Mouse (Mus musculus) mesoderm, embryonic 11.5 days (tissue): ENCODE data around the gene Sh3glb1.
A peak's percentile ranks its signal among the peaks of the same experiment; 100 is the strongest.
"Not testable (repeated sequence)": the region's sequence is repeated elsewhere in the genome, so short reads cannot be mapped to it uniquely, and the experiment has no call there.

ENCODE experiments used
- DNase-seq: peaks from one replicate; pipeline ENCODE4 v3.0.0-alpha.2; 2012; ENCODE audit warnings: low read depth, low spot score

The Sh3glb1 gene

DNA sequence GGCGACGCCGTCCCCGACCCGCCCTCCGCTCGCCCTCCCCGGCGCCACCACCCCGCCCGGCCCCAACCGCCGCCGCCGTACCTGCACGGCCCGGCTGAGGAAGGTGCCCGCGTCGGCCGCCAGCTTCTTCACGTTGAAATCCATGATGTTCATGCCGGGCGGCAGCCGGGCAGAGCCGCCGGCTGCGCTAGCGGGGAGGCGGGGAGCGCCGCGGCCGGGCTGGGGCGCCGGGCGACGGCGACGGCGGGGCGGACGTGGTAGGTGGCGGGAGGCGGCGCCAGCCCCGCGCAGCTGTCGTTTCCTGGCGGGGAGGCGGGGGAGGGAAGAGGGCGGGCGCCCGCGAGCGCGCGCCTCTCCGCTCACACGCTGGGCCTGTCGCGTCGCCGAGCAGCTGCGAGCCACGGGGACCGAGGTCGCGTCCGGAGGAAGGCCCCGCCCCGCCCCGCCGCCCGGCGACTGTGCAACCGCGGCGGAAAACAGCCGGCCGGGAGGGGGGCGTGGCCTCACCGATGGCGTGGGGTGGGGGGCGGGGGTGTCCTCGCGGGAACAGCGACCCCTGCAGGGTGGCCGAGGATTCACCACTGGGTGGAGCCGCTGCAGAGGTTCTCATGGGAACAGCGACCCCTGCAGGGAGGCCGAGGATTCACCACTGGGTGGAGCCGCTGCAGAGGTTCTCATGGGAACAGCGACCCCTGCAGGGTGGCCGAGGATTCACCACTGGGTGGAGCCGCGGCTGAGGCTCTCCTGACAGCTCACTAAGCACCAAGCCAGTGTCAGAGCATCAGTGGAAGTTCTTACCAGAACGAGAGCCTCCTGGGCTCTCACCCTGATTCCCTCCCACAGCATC, at the start of gene Sh3glb1:
Gene Sh3glb1, minus strand, starts transcription at position 435 of the 847 bp plus-strand sequence.
- DNase-seq: peak; percentile 93

DNA sequence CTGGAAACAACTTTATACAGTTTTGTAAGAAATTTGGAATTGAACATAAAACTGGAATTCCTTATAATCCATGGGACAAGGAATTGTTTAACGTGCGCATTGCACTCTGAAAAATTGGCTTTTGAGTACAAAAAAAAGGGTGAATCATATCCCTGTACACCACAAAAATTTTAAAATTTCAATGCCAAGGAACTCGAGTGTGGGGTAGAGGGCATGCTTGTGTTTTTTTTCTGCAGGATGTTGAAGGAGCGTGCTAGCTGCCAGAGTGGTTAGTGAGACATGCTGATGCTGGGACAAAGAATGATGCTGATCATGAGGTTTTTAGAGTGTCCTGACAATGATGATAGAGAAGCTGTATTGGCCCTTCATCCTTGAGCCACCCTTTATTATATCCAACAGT, 45.0 kb upstream of the Sh3glb1 start:
- DNase-seq: no peak

DNA sequence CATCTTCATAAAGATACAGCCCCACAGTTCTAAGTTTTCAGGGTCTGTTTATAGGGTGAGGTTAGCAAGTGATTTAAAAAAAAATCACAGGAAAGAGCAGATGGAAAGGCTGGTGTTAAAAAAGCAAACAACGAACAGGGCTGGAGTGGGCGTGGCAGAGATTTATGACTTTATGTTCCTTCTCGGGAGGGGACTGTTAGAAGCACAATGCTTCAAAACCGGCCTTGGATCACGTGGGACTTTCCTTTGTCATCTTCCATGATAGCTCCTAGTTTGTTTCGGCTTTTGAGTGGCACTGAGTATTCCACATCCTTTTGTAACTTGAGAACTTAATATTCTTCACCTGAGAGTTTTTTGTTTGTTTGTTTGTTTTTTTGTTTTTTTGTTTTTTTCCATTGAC, 41.3 kb upstream of the Sh3glb1 start:
- DNase-seq: no peak

DNA sequence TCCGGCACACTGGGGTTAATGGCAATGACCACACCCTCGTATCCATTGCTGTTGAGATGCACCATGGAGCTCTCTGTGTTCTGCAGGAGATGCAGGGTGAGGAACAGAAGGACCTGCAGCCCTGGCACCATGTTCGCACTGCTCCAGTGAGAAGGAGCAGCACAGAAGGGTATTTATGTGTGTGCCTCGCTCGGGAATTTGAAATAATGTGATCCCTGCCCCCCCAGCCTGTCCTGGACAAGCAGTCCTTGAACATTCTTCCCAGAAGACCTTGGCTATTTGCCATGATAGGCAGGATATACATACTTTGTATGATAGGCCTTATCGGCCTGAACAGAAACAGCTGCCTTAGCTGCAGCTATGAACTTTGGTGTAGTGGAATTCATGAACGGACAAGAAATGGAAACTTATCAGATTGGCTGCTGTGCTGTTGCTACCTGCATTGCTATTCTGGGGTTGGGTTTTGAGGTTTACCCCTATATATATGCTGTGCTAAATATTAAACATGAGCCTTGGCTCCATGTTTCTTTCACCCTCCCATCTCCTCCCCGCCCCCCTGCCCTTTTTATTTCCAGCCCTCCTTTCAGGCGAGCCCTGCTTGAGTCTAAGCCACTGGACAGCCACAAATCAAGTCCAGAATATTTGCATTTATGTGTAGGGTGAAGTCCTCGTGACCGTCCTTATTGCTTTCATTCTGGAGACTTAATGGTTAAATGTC, 40.6 kb upstream of the Sh3glb1 start, which contains the start of gene Clca3a1:
Gene Clca3a1, minus strand, starts transcription at position 386 of the 718 bp plus-strand sequence.
- no peak for DNase-seq

DNA sequence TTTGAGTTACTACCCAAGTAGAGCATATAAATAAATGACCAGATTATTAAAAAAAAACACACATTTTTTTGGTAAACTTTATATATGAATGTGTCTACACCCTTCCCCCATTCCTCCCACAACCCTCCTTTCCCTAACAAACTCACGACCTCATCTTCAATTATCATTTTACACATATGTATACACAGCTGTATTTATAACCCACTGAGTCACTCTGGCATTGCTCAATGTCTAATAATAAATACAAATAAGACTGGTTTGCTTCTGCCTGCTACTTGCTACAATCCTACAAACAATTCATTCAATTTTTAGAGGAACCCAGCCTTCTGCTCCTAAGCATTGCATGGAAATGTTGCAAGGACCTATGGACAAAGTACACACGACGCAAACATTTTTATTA, 39.6 kb upstream of the Sh3glb1 start:
- no peak for DNase-seq

DNA sequence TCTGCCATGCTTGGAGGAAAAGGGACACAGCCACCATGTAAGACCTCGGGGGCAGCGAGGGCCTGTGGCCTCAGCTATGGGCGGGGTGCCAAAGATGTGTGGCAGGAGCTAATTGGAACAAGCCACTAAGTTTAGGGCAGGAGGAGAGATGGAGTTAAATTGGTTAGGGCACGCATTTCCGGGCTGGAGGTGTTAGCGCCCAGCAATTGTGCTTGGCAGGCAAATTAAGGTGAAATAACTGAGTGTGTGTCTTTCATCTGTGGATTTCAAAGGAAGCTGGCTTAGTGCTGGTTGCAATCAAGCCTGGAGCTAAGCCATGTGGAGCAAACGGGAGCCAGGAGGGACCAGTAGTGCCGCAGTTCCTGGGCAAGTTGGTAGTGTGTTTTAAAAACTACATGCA, 36.0 kb upstream of the Sh3glb1 start:
- DNase-seq: not testable (repeated sequence)

DNA sequence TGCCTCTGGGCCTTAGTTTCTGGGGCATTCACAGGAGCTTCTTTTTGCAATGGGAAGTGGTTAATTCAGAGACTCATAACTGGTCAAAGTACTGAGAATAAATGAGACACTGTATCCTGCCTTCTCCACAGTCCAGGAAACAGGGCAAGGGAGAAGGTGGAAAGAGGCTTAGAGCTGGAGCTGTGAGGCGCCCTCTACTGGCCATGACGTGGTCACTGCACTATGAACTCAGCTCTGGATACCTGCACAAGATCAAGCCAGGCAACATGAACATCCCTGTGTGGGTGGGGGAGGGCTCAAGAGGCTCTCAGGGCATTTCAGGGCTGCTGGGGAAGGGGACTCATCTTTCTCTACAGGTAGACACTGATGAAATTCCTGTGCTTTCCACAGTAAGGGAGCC, 33.0 kb upstream of the Sh3glb1 start:
- no peak for DNase-seq

DNA sequence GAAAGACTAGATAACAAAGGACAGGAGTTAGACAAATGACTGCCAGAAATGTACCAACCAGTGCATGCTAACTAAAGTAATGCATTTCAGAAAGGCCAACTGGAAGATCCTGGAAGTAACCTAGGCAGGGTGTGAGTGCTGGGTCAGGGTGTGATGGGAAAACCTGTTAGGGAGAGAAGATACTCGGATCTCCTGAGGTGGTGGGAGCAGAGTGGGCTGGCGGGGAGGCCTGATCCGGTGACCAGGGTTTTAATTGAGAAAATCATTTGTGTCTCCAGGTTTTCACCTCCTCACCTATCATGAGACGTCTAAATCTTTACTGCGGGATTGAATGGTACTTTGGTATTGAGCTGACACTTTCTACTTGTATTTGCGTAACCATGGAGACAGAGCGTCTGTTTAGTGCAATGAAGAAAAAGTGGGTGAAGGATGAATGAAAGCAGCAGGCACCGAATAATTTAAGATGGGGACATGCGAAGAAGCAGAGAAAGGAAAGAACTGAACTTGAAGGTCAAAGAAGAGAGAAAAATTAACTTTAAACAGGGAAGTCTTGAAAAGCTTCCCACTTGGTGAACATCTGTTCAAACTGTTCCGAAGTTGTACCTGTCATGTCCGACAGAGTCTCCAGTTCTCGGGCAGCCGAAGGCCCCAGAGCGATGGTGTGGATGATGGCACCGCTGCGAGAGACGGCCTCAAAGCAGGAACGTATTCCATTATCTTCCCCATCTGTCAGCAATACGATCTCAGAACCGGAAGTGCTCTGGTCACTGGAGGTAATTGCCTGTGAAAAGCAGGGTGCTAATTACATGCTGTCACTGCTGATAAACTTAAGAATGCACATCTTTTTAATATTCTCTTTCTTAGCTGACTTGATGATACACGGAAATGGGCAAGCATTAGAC, 29.2 kb upstream of the Sh3glb1 start:
- not testable (repeated sequence) for DNase-seq

DNA sequence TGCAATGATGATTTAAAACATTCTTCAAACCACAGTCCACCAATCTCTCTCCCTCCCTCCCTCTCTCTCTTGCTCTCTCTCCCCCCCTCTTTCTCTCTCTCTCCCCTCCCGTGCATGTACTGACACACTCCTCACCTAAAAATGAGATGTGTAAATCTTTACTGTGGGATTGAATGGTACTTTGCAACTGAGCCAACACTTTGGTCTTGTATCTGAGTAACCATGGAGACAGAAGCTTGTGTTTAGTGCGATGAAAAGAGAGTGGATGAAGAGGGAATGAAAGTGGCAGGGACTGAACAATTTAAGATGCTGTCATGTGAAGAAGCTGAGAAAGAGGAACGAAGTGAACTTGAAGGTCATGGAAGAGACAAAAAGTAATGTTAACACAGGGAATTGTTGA, 27.6 kb upstream of the Sh3glb1 start:
- not testable (repeated sequence) for DNase-seq

DNA sequence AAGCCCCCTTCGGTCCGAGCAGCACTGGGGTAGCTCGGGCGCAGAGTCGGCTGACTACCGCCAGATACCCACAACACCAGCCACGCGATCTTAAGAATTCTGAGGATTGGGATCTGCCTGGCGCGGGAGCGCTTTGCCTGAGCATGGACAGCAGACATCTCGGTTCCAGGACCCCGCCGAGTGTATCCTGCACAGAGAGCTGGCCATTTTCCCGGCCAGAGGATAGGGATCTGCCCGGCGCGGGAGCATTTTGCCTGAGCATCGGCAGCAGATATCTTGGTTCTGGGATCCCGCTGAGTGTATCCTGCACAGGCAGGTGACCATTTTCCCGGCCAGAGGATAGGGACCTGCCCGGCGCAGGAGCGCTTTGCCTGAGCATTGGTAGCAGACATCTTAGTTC, 18.3 kb upstream of the Sh3glb1 start:
- not testable (repeated sequence) for DNase-seq

DNA sequence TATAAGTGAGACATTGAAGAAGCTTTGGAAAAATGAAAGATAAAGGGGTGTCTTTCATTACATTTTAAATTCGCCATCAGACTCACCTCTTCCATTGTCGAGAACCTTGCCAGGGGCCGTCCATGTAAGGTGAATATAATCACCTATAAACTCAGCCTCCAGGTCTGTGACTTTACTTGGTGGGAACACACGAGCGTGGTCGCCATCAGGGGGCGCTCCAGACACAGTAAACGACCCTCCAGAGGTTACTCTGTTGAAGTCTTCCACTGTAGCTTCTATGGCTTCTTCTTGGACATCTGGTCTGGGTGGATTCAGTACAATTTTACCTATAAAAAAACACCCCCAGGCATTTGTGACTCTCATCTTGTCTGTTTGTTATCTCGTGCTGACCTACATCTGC, 16.7 kb upstream of the Sh3glb1 start:
- DNase-seq: no peak

DNA sequence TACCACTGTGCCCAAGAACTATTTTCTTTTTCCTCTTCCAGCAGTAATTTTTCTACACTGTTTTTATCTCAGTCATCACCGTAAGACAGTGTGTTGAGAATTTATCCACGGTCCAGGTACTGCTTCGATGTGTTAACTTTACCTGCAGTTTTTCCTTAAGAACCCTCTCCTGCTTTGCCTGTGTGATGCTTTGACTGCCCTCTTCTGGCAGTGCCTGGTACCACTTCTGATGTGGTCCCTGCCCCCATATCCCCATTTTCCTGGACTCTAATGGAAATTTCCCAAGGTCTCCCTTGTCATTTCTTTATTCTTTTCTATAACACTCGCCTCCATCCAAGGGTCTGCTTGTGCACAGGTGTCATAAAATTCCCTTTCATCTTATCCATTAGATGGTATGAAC, 3.3 kb upstream of the Sh3glb1 start:
- DNase-seq: peak; percentile 49

DNA sequence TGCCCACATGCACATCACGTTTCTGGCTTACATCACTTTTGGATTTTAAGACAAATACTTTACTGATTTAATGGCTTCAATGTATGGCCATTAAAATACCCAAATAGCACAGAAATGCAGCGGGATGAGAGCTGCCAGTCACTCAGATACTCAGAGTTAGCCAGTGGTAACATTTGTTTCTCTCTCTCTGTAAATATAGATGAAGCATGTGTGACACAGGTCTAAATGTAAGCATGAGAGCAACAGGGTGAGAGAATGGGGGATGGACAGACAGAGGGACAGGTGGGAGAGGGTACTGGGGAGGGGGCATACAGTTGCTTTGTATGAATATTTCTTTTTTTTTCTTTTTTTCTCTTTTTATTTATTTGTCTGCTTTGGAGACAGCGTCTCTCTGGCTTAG, 2.4 kb upstream of the Sh3glb1 start:
- DNase-seq: not testable (repeated sequence)

DNA sequence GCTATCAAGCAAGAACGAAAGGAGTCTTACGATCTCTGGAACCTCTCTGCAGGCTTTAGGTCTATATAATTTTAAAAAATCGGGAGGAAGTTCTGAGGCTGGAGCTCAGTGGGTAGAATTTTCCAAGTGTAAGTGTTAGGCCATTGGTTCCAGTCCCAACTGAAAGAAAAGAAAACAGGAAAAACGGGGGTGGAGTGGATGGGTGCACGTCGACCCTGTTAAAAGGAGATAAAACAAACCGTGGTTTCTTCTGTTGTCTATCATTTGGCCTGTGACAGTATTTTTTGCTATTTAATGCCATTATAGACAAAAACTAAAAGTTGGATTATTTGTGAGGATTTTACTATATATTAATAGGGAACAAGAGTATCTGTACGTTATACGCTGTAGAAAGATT, 1.7 kb upstream of the Sh3glb1 start:
- DNase-seq: no peak

DNA sequence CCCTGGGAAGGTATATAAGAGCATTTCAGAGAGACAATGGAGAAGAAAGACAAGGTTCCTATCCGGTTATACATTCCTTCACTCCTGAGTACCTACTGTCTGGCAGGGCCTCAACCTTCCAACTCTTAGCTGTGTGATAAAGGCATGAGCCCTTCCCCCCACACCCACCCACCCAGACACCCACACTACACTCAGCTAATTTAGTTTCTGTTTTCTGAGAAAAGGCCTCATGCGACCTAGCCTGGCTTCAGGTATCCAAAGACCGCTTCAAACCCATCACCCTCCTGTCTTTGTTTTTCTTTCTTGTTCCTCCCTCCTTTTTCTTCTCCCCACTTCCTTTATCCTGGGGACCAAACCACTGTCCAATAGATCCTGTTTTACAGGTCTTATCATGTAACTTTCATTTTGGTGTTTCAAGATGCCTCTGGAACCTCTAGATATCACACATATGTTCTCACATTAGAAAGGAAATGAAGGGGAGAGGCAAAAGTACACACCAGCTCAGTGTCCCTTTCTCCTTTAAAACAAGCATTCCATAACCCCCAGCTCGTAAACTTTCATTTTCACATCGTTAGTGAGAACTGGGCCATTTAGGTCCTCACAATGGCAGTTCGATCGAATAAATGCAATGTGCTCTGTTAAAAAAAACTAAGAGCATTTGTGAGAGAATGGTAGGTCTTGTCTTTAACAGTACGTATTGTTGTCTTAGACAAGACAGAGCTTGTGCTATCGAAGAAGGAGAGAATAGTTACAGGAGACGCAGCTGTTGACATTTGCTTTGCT, 1.1 kb upstream of the Sh3glb1 start:
- DNase-seq: no peak

DNA sequence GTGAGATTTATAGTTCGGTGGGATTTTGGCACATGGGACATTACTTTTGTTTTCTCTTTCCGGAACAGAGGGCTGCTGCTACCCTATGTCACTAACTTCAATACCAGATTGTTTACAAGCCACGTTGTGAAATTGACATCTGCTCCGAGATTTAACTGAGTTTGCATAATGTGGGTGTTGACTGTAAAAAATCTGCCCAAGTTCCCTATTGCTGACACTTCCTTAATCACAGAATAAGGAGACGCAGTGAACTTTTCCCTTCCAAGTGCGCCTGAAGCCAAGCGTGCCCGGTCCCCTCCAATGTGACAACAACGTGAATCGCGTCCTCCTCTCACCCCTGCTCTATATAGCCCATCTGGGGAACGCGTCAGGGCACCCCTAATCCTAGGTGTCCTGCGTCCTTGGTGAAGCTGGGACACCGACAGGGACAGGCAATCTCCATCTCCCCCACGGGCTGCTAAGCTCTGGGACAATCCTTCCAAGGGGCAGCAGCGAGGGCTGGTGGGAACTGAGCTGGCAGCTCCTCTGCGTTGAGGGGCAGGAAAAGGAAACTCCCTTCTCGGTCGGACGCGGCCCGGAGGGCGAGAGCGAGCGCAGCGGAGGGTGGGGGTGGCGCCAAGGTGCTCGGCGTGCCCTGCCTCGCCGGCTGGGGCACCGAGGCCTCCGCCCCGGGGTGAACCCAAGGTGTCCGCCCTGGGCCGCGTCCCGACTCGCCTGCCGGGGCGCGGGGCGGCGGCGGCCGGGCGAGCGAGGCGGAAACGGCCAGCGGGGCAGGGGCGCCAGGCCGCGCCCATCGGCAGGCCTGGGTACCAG, 841 bp downstream of the Sh3glb1 start:
- peak; percentile 52 for DNase-seq

DNA sequence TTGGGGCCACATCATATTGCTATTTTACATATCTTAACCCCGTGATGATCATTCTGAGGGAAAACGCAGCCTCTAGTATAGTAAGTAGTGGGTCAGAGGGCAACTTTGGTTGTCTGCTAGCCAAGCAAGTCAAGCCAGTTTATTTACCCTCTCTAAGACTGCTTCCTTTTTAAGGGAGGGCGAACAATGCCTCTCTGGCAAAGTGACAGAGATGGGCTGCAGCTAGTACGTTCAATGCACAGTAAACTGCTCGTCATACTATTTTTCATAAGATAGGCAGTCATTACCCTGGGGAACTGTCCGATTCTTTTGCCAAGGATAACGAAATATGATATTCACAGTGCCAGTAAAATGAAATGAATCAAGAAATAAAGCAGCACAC, 1.4 kb downstream of the Sh3glb1 start:
- no peak for DNase-seq

DNA sequence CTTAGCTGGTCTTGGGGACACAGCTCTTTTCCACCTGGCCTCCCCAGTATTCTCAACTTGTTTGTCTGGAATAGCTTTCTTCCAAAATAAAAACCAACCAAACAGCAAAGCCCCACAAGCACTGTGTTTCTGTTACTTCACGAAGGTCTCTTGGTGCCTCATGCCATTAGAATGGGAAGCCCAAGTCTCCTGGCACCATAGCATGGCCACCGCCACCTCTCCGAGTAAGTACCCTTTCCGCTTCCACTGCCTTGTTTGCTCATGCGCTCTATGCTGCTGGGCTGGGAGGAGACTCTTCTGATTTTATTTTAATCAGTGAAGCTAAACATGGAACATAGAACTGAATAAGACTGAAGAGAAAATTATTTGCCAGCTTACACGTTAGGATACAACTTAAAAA, 2.3 kb downstream of the Sh3glb1 start:
- DNase-seq: no peak

DNA sequence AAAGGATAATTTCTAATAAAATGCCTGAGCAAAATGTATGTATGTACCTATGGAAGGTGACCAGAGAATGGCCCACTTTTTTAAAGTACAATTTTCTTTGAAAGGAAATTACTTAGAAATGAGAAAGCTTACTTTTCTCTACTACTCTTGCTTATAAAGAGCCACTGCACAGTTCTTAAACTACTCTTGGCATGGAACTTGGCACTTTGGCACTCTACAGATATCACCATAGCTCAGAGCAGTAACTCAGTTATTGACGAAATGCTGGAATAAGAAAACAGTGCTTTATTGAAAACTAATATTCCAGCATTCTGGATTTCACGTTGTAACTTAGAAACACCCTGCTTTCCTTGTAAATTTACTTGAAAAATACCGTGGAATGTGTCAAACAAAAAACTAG, 3.0 kb downstream of the Sh3glb1 start:
- DNase-seq: no peak

DNA sequence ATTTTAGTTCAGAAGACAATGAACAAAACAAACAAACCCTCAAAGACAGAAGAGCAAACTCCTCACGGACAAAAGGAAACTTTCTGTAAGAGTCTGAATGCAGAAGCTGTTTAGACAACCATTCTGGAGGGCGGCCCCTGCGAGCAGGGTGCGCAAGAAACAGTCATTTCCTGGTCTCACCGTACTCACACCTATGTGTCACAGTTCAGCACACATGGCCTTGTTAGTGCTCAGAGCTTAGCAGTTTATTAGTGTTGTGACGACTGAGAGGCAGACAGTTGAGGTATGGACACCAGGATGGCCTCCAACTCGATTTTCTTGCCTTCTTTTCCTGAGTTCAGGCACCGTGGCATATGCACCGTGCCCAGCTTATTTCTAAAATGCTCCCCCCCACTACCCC, 4.2 kb downstream of the Sh3glb1 start:
- DNase-seq: no peak
